Mouse (Mus musculus) limb, embryonic 15.5 days (tissue): ENCODE measurements around the gene Insm1. TPM values are rescaled to one million over a fixed set of nuclear protein-coding genes. Genes with fewer than 3 reads are reported as not detected.

Source experiments
- ATAC-seq: fragments of 200-750 bp; cut with Nextera tagmentation; 2 replicates; pipeline ENCODE4 v1.8.0; 2017; ENCODE audit warnings: low read depth, moderate TSS enrichment; ENCODE audit not compliant: insufficient number of reproducible peaks, low FRiP score, low TSS enrichment
- H3K27ac ChIP-seq: fragments of 300-500 bp; sonication (generic); 2 replicates; pipeline ENCODE4 v1.5.1; 2015; ENCODE audit warnings: moderate library complexity, mild to moderate bottlenecking, inconsistent platforms
- H3K27me3 ChIP-seq: fragments of 300-500 bp; sonication (generic); 2 replicates; pipeline ENCODE4 v1.6.1; 2015; ENCODE audit warnings: inconsistent platforms
- H3K36me3 ChIP-seq: fragments of 300-500 bp; sonication (generic); 2 replicates; pipeline ENCODE4 v1.6.1; 2015; ENCODE audit warnings: inconsistent platforms
- H3K4me1 ChIP-seq: fragments of 300-500 bp; sonication (generic); 2 replicates; pipeline ENCODE4 v1.6.1; 2015; ENCODE audit warnings: inconsistent platforms
- H3K4me2 ChIP-seq: fragments of 300-500 bp; sonication (generic); 2 replicates; pipeline ENCODE4 v1.6.1; 2015; ENCODE audit warnings: mild to moderate bottlenecking, inconsistent platforms
- H3K4me3 ChIP-seq: fragments of 300-500 bp; sonication (generic); 2 replicates; pipeline ENCODE4 v1.5.1; 2015; ENCODE audit warnings: mild to moderate bottlenecking, inconsistent platforms
- H3K9ac ChIP-seq: fragments of 300-500 bp; sonication (generic); 2 replicates; pipeline ENCODE4 v1.6.1; 2015; ENCODE audit warnings: inconsistent platforms
- H3K9me3 ChIP-seq: fragments of 300-500 bp; sonication (generic); 2 replicates; pipeline ENCODE4 v1.6.1; 2016; ENCODE audit warnings: inconsistent platforms
- WGBS: fragments of 180-500 bp; shearing (Covaris S2); methylation state at CpG from one replicate; pipeline ENCODE4 v1.1.7; 2015; 5-methylcytosine and 5-hydroxymethylcytosine counted together
- polyA plus RNA-seq: library from polyadenylated mRNA; unstranded; fragments of >200 nt; fragmentation: Nextera tagmentation; extraction: Ambion mirVana; gene quantifications from 2 replicates; pipeline ENCODE4 v1.2.1, GENCODE M21; 2015

Insm1 gene
- polyA plus RNA-seq, 1 experiment from 2014 or later = 0.06 TPM

DNA sequence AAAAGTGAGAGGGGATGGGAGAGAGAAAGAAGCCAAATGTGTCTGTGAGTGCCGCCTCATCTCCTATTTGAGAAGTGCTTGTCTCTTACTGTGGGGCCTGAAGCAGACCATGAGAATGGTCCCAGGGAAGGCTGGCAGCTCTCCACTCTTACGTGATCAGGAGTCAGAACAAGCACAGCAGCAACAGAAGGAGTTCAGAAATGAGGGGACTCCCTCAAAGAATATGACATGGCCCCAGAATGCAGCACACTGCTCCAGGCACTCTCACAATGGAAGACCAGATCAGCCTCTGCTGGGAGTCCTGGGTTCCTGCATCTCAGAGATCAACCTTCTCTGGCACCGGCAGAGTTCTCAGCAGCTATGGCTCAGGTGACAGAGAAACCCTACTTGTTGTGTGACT, 5.9 kb downstream of the Insm1 start:
- H3K9ac ChIP-seq = no peak overlapping the region
- 60% methylated on average over 3 of the region's 3 CpGs for WGBS
- no peak overlapping the region for H3K27ac ChIP-seq
- H3K36me3 ChIP-seq = no peaks in the 10 kb centered on the region
- H3K4me2 ChIP-seq = no peak overlapping the region
- H3K9me3 ChIP-seq = no peaks in the 10 kb centered on the region
- H3K4me3 ChIP-seq = no peak overlapping the region
- H3K4me1 ChIP-seq = peaks cover 11% of the 10 kb centered on the region
- peaks cover 63% of the 10 kb centered on the region for H3K27me3 ChIP-seq
- no peak for ATAC-seq

DNA sequence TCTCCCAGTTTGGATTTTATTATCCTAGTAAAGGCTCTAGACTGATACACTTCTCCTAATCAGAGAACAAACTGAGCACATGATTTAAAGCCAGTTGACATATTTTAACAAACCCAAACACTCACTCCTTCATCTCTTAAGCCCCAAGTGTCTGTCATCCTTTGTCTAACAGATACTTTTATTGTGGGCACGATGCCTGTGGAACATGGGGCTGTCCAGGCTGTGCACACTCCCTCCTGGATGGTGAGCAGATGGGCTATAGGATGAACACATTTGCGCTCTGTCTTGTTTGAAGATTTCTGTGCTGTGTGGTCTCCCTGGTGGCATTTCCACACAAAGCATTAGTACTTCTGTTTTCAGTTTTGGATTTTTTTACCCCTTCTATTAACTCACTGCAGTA, 6.7 kb downstream of the Insm1 start:
- Histone ChIP-seq H3K27me3 (peaks cover 55% of the 10 kb centered on the region), H3K4me1 (peaks cover 3% of the 10 kb centered on the region), H3K36me3 (no peaks in the 10 kb centered on the region), H3K27ac (no peak overlapping the region), H3K9ac (no peak overlapping the region), H3K9me3 (no peaks in the 10 kb centered on the region), H3K4me3 (no peak overlapping the region), H3K4me2 (no peak overlapping the region)
- 54% methylated on average over 2 of the region's 2 CpGs for WGBS
- ATAC-seq = no peak

GRCm38 (mm10) chr2:146231485-146231884, 9.8 kb downstream of the Insm1 start:
- Histone ChIP-seq H3K27me3 (peaks cover 25% of the 10 kb centered on the region), H3K9ac (no peak overlapping the region)
- 89% methylated on average over 2 of the region's 2 CpGs for WGBS

GRCm38 (mm10) chr2:146239196-146239747, 17.6 kb downstream of the Insm1 start:
- WGBS = 86% methylated on average over 4 of the region's 4 CpGs
- Histone ChIP-seq H3K9ac (no peak overlapping the region), H3K27me3 (no peaks in the 10 kb centered on the region), H3K4me2 (no peak overlapping the region), H3K4me3 (no peak overlapping the region), H3K36me3 (no peaks in the 10 kb centered on the region), H3K9me3 (no peaks in the 10 kb centered on the region), H3K27ac (no peak overlapping the region), H3K4me1 (no peaks in the 10 kb centered on the region)
- ATAC-seq = no peak

More at GRCm38 (mm10) chr2:146231485-146231884, 9.8 kb downstream of the Insm1 start:
- Histone ChIP-seq H3K4me2 (no peak overlapping the region), H3K4me1 (no peaks in the 10 kb centered on the region), H3K4me3 (no peak overlapping the region), H3K36me3 (no peaks in the 10 kb centered on the region), H3K27ac (no peak overlapping the region), H3K9me3 (no peaks in the 10 kb centered on the region)
- ATAC-seq = no peak

GRCm38 (mm10) chr2:146244049-146244448, 22.3 kb downstream of the Insm1 start:
- Histone ChIP-seq H3K9me3 (no peaks in the 10 kb centered on the region), H3K4me3 (no peak overlapping the region), H3K9ac (no peak overlapping the region), H3K27me3 (no peaks in the 10 kb centered on the region), H3K4me1 (peaks cover 5% of the 10 kb centered on the region; the same call in 1 of the 2 replicates), H3K36me3 (no peaks in the 10 kb centered on the region), H3K27ac (no peak overlapping the region), H3K4me2 (no peak overlapping the region)
- no peak for ATAC-seq
- 86% methylated on average over 2 of the region's 2 CpGs for WGBS

DNA sequence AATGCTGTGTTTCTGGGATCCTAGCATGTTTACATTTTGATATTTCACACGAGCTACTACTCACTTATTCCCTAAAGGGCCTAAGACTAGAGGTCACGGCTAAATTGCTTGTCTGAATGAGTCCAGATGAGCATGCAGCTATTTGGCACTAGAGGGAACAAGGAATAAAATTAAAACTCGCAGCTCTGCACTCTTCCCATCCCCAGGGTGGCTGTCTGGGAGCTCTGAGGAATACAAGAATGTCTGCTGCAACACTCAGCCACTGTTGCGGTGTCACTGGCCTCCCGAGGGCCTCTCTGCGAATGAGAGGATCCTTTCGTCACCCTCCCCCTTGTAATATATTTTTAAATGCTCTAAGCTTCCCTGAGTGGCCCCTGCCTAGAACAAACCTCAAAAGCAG, 23.7 kb downstream of the Insm1 start:
- WGBS = 55% methylated on average over 7 of the region's 7 CpGs

DNA sequence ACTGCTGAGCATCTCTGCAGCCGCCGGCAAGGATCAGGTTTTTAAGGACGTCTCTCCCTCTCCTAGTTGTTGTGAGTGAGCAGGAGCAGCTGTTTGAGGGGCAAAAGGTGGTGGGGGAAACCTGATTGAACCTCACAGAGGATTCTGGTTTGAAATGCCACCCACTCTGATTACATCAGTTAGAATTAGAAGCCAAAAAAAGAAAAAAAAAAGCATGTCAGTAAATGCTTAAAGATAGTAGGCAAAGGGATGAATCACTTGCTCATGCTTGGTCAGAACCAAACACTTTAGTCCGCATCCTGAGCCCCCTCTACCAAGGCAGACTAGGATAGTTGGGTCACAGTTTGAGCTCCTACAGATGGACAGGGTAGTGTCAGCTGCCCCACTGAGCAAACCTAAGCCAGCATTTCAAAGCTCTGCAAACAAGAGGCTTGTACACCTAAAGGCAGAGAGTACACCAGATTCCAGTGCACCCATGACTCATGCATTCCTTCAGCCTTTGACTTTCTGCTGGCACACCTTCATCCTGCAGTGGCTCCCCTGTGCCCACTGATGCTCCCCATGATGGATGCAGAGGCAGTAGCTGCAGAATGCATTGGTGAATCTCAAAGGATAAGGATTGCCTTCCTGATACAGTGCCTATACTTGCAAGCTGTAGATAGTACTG, 24.8 kb downstream of the Insm1 start:
- ATAC-seq = no peak
- Histone ChIP-seq H3K4me2 (no peak overlapping the region), H3K36me3 (no peaks in the 10 kb centered on the region), H3K27me3 (no peaks in the 10 kb centered on the region), H3K27ac (no peak overlapping the region), H3K4me3 (no peak overlapping the region), H3K9me3 (no peaks in the 10 kb centered on the region), H3K4me1 (peaks cover 5% of the 10 kb centered on the region; the same call in 1 of the 2 replicates), H3K9ac (no peak overlapping the region)
- WGBS = 70% methylated on average over 4 of the region's 4 CpGs

More for the DNA sequence above, 23.7 kb downstream of the Insm1 start:
- Histone ChIP-seq H3K36me3 (no peaks in the 10 kb centered on the region), H3K27me3 (no peaks in the 10 kb centered on the region), H3K27ac (no peak overlapping the region), H3K9me3 (no peaks in the 10 kb centered on the region), H3K9ac (no peak overlapping the region), H3K4me2 (no peak overlapping the region), H3K4me1 (peaks cover 5% of the 10 kb centered on the region; the same call in 1 of the 2 replicates), H3K4me3 (no peak overlapping the region)
- ATAC-seq = no peak

DNA sequence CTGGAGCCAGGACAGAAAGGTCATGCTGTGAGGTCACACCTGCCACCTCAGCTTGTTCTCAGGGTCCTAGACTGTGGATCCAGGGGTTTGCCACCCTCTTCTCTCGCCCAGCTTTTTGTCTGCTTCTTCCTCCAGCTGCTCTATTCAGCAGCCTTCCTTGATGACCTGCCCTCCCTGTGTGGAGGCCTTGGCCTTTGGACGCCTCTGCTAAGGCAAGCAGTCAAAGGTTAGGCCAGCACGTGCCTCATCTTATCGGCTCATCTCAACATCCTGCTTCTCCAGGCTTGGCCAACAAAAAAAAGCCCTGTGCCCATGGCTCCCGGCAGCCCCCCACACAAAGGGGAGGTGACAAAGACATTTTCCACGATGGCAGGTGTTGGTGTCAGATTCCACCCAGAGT, 25.9 kb downstream of the Insm1 start:
- Histone ChIP-seq H3K4me1 (peaks cover 5% of the 10 kb centered on the region; the same call in 1 of the 2 replicates), H3K27me3 (no peaks in the 10 kb centered on the region), H3K4me3 (no peak overlapping the region), H3K4me2 (no peak overlapping the region), H3K27ac (no peak overlapping the region), H3K36me3 (no peaks in the 10 kb centered on the region), H3K9ac (no peak overlapping the region), H3K9me3 (no peaks in the 10 kb centered on the region)
- ATAC-seq = no peak
- WGBS = 35% methylated on average over 6 of the region's 6 CpGs

DNA sequence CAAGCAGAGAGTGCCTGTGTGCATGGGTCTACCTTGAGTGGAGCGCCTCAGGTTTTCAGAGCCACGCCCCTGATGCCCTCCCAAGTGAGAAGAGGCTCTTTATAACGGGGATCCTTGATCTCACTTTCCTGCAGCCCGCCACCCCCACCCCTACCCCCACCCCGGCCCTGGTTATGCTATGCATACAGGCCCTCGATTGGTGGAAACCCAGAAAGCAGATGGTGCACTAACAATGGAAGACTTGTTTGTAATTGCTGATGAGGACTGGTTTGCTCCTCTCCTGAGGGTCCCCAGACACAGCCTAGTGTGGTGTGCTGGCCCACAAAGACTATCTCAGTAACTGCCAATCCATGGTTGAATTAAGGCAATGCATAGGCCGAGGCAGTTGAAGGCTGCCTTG, 27.3 kb downstream of the Insm1 start:
- H3K4me2 ChIP-seq = no peak overlapping the region
- no peaks in the 10 kb centered on the region for H3K9me3 ChIP-seq
- no peak overlapping the region for H3K9ac ChIP-seq
- H3K4me3 ChIP-seq = no peak overlapping the region
- H3K4me1 ChIP-seq = peaks cover 5% of the 10 kb centered on the region; the same call in 1 of the 2 replicates
- H3K36me3 ChIP-seq = no peaks in the 10 kb centered on the region
- no peak overlapping the region for H3K27ac ChIP-seq
- no peak for ATAC-seq
- H3K27me3 ChIP-seq = no peaks in the 10 kb centered on the region
- 79% methylated on average over 7 of the region's 7 CpGs for WGBS

GRCm38 (mm10) chr2:146250236-146250904, 28.6 kb downstream of the Insm1 start:
- Histone ChIP-seq H3K9ac (no peak overlapping the region), H3K27ac (no peak overlapping the region), H3K4me1 (peaks cover 5% of the 10 kb centered on the region; the same call in 1 of the 2 replicates), H3K36me3 (no peaks in the 10 kb centered on the region), H3K4me3 (no peak overlapping the region), H3K9me3 (no peaks in the 10 kb centered on the region), H3K27me3 (no peaks in the 10 kb centered on the region), H3K4me2 (no peak overlapping the region)
- no peak for ATAC-seq
- 75% methylated on average over 6 of the region's 6 CpGs for WGBS

- Histone ChIP-seq H3K9me3 (no peaks in the 10 kb centered on the region), H3K9ac (no peak overlapping the region), H3K4me1 (no peaks in the 10 kb centered on the region), H3K4me2 (no peak overlapping the region), H3K4me3 (no peak overlapping the region), H3K36me3 (no peaks in the 10 kb centered on the region), H3K27me3 (no peaks in the 10 kb centered on the region), H3K27ac (no peak overlapping the region)
- ATAC-seq = no peak
- 69% methylated on average over 1 of the region's 1 CpGs for whole genome bisulfite sequencing
Observed at GRCm38 (mm10) chr2:146254387-146254786, 32.7 kb downstream of the Insm1 start.

GRCm38 (mm10) chr2:146255636-146256035, 33.9 kb downstream of the Insm1 start:
- Histone ChIP-seq H3K9me3 (no peaks in the 10 kb centered on the region), H3K36me3 (no peaks in the 10 kb centered on the region), H3K9ac (no peak overlapping the region), H3K4me2 (no peak overlapping the region), H3K27me3 (no peaks in the 10 kb centered on the region), H3K4me1 (no peaks in the 10 kb centered on the region), H3K27ac (no peak overlapping the region), H3K4me3 (no peak overlapping the region)
- ATAC-seq = no peak
